Mouse (Mus musculus): ENCODE measurements around the gene Tenm4. TPM values are rescaled to one million over a fixed set of nuclear protein-coding genes. Genes with fewer than 3 reads are reported as not detected.
"Not testable (repeated sequence)": the region's sequence is repeated elsewhere in the genome, so short reads cannot be mapped to it uniquely, and the experiment has no call there.

The Tenm4 gene
- total RNA-seq, 2 experiments from 2014 or later, result 16.0 to 23.0 TPM

- DNase-seq (ENCODE audit: low spot score in 2 of 2), result no peak
Measured at GRCm38 (mm10) chr7:96943715-96944377, 772.8 kb downstream of the Tenm4 start.

- not testable (repeated sequence) for DNase-seq (ENCODE audit: low spot score in 2 of 2)
Measured at GRCm38 (mm10) chr7:96946501-96946900, 775.5 kb downstream of the Tenm4 start.

- DNase-seq (ENCODE audit: low spot score in 2 of 2), result peak; percentile 64 to 87
Measured at GRCm38 (mm10) chr7:96951281-96952051, 780.4 kb downstream of the Tenm4 start, which contains the start of gene Nars2. Gene Nars2 (plus strand): TSS chr7:96951505.

GRCm38 (mm10) chr7:96952094-96952493, 781.0 kb downstream of the Tenm4 start:
- DNase-seq (ENCODE audit: low spot score in 2 of 2), result no peak

- DNase-seq (ENCODE audit: low spot score in 2 of 2), result no peak
Measured at GRCm38 (mm10) chr7:96959168-96959567, 788.1 kb downstream of the Tenm4 start.

Small RNA genes lying within 50 kb of the gene (microRNA-seq; reads per million reads assigned to microRNA genes)
- gene Mir6394, result not detected
- 324 reads per million, percentile 61 among the genes with 10 or more reads in this experiment for gene Mir708

Data from gastrocnemius, postnatal 4 days (tissue).